Mouse (Mus musculus) bone marrow, adult 2 months (tissue): ENCODE measurements around the gene Emc10.

Source experiments
- CTCF ChIP-seq: fragments of 200-500 bp; IDR thresholded peaks from 2 replicates; pipeline ENCODE4 v1.5.1; 2011; ENCODE audit warnings: low read length, control low read depth; ENCODE audit not compliant: control insufficient read depth, insufficient read depth
- POLR2A ChIP-seq: fragments of 200-500 bp; IDR thresholded peaks from 2 replicates; pipeline ENCODE4 v1.6.1; 2011; ENCODE audit warnings: low read depth, mild to moderate bottlenecking, control low read depth, low read length, borderline replicate concordance; ENCODE audit not compliant: control insufficient read depth

DNA sequence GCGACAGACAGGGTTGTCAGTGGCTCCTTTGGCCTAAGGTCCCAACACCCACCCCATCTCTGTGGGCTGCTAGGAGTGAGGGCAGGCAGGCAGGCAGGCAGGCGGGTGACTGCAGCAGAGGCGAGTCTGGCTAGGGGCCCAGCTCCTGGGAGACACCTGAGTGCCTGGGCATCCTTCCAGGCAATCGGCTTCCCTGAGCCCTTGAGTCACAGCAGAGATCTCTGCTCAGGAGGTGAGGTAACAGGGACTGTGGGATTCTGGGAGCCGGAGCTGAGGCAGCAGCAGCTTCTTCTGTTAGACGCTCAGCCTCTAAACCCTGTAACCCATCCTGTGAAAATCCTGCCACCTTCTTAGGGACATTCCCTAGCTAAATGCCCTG, 40.2 kb upstream of the Emc10 start:
- TF ChIP-seq CTCF (no peak), POLR2A (no peak)
